Mouse (Mus musculus) layer of hippocampus, adult 18-20 months (tissue): Measurements from ENCODE around the gene Slc1a2. TPM values are rescaled to one million over a fixed set of nuclear protein-coding genes. Genes with fewer than 3 reads are reported as not detected.

Experiments
- DNase-seq, 2 experiments: peaks; one replicate each; pipeline ENCODE4 v3.0.0; 2022; ENCODE audit warnings: low spot score in 2 of 2
- total RNA-seq, 2 experiments: library from RNA; stranded (reverse); gene quantifications; 2 replicates each; pipeline ENCODE4 v1.2.3; 2021

Slc1a2 gene
- total RNA-seq, 2 experiments from 2014 or later = 1,741 to 1,763 TPM

GRCm38 (mm10) chr2:102760284-102761072, 102.0 kb downstream of the Slc1a2 start:
- peak in 1 of 2 experiments; percentile 32 for DNase-seq

GRCm38 (mm10) chr2:102763176-102763575, 104.7 kb downstream of the Slc1a2 start:
- DNase-seq = no peak

GRCm38 (mm10) chr2:102763991-102764390, 105.5 kb downstream of the Slc1a2 start:
- no peak for DNase-seq

- DNase-seq = no peak
These were observed 106.3 kb downstream of the Slc1a2 start for GRCm38 (mm10) chr2:102764602-102765374.

GRCm38 (mm10) chr2:102768267-102768666, 109.8 kb downstream of the Slc1a2 start:
- no peak for DNase-seq

GRCm38 (mm10) chr2:102771304-102771703, 112.8 kb downstream of the Slc1a2 start:
- DNase-seq = no peak

GRCm38 (mm10) chr2:102772276-102772675, 113.8 kb downstream of the Slc1a2 start:
- no peak for DNase-seq

GRCm38 (mm10) chr2:102774700-102775099, 116.2 kb downstream of the Slc1a2 start:
- no peak for DNase-seq

- DNase-seq = no peak
These were observed 117.1 kb downstream of the Slc1a2 start for GRCm38 (mm10) chr2:102775561-102775960.

GRCm38 (mm10) chr2:102778208-102778607, 119.7 kb downstream of the Slc1a2 start:
- DNase-seq = no peak

- DNase-seq = no peak
These were observed 124.3 kb downstream of the Slc1a2 start for GRCm38 (mm10) chr2:102782751-102783150.

- no peak for DNase-seq
These were observed 127.2 kb downstream of the Slc1a2 start for GRCm38 (mm10) chr2:102785696-102786095.

GRCm38 (mm10) chr2:102791641-102792040, 133.2 kb downstream of the Slc1a2 start:
- no peak for DNase-seq

- DNase-seq = no peak
These were observed 134.3 kb downstream of the Slc1a2 start for GRCm38 (mm10) chr2:102792804-102793203.

- no peak for DNase-seq
These were observed 136.6 kb downstream of the Slc1a2 start for GRCm38 (mm10) chr2:102795034-102795433.

GRCm38 (mm10) chr2:102798149-102798548, 139.7 kb downstream of the Slc1a2 start:
- no peak for DNase-seq

- DNase-seq = no peak
These were observed 143.4 kb downstream of the Slc1a2 start for GRCm38 (mm10) chr2:102801899-102802298.

- DNase-seq = peak in 1 of 2 experiments; percentile 59
These were observed 145.7 kb downstream of the Slc1a2 start for GRCm38 (mm10) chr2:102804109-102804508.

GRCm38 (mm10) chr2:102805283-102805682, 146.8 kb downstream of the Slc1a2 start:
- no peak for DNase-seq

- no peak for DNase-seq
These were observed 147.5 kb downstream of the Slc1a2 start for GRCm38 (mm10) chr2:102805761-102806496.

- no peak for DNase-seq
These were observed 149.2 kb downstream of the Slc1a2 start for GRCm38 (mm10) chr2:102807633-102808032.

- no peak for DNase-seq
These were observed 151.0 kb downstream of the Slc1a2 start for GRCm38 (mm10) chr2:102809436-102809835.
